Mouse (Mus musculus) mouse trophoblast stem cell (cell line): ENCODE measurements around the gene Olfr1532-ps1.
"Not testable (repeated sequence)": the region's sequence is repeated elsewhere in the genome, so short reads cannot be mapped to it uniquely, and the experiment has no call there.

ENCODE experiments used
- in situ Hi-C, 2 experiments: fragments of 300-500 bp; cut with MseI, MboI; formaldehyde crosslinking; loops; 2 replicates in 1 of 2; 3 replicates in 1 of 2; pipeline ENCODE4 v1.15.1; 2025

The Olfr1532-ps1 gene

DNA sequence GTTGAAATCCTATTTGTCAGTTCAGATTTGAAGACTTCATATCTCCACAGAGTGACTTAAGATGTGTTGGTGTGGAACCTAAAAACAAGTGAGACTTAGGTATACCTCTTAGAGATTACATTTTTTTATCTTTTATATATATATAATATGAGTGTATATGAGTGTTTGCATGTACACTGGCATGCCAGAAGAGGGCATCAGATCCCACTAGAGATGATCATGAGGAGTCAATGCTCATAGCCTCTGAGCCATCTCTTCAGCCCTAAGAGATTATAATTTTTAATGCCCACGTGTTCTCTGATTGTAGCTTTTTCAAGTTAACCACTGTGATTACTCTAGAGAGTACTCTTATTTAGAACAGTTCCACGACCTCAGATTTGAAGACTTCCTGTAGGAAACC, at the start of gene Olfr1532-ps1:
Gene Olfr1532-ps1, plus strand, starts transcription at position 326 of the 400 bp plus-strand sequence.
- in situ Hi-C loops = no loop called here

DNA sequence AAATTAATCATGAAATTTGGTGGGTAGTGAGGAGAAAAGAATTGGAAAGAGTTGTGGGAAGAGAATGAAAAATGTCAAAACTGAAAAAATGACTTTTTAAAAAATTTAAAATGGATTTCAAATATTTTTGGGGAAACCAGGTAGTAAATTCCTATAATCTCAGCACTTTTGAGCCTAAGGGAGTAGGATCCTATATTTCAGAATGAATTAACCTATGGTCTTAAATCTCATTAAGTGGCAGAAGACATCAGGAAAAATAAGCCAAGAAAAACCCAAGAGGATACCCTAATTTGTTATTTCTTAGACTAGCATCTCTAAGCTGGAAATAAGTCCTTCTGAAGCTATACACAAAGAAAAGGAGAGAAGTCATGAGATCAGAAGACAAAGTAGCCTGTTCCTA, 44.9 kb upstream of the Olfr1532-ps1 start, which contains the start of gene Olfr704:
Gene Olfr704, plus strand, starts transcription at position 301 of the 400 bp plus-strand sequence.
- in situ Hi-C loops = no loop called here

DNA sequence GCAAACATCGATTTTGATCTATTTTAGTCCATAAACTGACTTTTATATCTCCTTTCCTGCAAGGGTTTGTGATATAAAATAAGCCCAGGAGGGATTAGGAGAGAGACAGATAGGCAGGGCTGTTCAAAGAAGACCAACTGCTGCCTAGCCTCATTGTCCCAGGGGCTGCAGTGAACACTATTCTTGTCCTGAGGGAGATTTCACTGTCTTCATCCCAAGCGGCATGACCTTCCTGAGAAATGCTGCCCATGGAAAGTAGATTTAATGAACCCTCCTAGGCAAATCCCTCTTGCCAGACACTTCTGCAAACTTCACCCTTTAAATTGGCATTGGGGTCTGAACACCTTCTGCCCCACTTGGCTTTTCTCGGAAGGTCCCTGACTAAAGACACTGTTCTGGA, 31.0 kb upstream of the Olfr1532-ps1 start, which contains the start of gene Olfr705:
Gene Olfr705, minus strand, starts transcription at position 101 of the 400 bp plus-strand sequence.
- in situ Hi-C loops = no loop called here

DNA sequence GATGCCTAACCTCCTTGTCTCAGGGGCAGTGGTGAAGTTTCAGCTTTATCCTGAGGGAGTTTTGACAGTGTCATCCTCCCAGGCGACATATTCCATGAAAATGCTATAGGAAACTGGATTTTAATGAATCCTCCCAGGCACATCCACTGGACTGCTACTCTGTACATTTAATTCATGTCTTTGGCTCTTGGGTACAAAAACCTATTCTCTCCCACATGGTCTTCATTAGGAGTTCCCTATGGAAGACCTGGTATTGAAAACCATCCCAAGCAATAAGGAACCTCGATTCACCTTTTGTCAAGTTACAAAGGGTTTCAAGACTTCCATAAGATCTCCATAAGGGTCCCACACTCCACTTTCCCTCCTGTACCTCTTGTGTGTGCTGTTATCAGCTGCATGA, 19.7 kb upstream of the Olfr1532-ps1 start, which contains the start of gene Olfr706:
Gene Olfr706, minus strand, starts transcription at position 101 of the 400 bp plus-strand sequence.
- in situ Hi-C loops = no loop called here

DNA sequence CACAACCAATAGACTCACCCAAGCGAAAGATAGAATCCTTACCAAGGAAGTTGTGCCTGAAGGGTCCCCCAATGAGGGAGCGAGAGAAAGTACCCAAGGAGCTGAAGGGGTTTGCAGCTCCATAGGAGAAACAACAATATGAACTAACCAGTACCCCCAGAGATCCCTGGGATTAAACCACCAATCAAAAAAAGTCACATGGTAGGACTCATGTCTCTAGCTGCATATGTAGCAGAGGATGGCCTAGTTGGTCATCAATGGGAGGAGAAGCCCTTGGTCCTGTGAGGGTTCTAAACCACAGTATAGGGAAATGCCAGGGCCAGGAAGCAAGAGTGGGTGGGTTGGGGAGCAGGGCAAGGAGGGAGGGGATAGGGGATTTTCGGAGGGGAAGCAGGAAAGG, 6.7 kb upstream of the Olfr1532-ps1 start, which contains the start of gene Olfr707:
Gene Olfr707, minus strand, starts transcription at position 101 of the 400 bp plus-strand sequence.
- in situ Hi-C loops = not testable (repeated sequence)

DNA sequence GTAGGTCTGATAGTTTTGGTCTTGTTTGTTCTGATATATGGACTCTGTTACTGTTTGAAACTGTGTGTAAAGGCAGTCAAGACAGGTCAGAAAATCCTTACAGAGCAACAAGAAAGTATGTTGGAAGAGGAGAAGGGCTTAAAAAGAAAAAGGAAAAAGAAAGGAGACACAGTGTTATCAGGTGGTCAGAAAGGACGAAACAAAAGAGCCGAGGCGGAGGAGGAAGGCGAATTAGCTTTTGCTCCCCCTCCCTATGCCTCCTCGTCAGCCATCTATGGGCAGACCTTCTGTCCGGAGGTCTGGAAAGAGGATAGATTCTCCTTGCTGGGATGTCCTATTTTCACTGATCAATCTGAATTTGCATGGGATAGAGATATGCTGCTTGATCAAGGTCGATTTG, 13.2 kb downstream of the Olfr1532-ps1 start:
- in situ Hi-C loops = not testable (repeated sequence)

DNA sequence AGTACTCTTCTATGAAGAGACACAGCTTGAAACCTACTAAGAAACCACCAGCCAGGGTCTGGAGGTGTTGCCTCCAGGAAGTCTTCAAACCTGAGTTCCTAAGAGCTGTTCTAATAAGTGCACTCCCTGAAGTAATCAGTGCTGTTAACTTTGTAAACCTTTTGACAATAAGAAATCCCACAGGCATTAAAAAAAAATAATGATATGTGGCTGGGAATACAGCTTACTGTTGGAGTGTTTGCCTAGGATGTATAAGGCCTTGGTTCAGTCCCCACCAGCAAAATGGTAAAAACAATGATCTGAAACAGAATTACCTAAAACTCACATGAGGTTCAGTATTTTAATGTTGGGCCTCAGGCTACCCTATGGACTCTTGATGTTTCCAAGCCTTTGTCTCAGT, 24.3 kb downstream of the Olfr1532-ps1 start, which contains the start of gene Olfr709-ps1:
Gene Olfr709-ps1, minus strand, starts transcription at position 101 of the 400 bp plus-strand sequence.
- in situ Hi-C loops = no loop called here

DNA sequence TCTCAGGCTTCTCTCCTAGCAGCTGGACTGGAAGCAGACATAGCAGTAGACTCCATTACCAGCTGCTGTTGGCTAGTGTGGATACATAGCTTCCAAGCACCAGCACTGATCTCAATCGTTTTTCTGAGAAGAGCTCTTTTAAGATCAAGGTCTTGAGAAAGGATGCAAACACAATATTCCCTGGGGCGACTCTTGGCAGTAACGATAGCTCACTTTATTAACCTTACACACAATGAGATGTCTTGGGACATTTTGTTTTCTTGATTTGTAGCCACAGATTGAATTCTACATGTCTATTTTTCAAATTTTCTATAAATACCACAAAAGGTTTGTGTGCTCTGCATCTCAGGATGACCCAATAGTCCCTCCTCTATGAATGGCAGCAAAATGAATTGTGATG, 40.4 kb downstream of the Olfr1532-ps1 start, which contains the start of gene Olfr710:
Gene Olfr710, minus strand, starts transcription at position 101 of the 400 bp plus-strand sequence.
- in situ Hi-C loops = no loop called here

DNA sequence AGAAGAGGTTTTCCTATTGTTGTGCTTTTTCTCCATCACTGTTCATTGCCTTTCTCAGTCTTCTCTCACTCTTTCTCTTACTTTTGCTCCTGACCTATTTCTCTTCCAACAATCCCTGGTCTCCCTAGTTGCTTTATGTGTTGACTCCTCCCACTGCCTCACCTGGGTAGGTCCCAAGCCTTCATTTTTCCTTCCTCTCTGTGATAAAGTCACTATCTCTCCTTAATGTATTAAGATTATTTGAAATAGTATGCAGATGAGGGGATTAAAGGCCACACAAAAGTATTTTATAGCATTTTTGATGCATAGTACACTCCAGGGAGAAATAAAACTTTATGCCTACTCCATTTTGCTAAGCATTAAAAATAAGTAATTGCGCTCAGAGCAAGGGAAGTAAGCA, 56.0 kb downstream of the Olfr1532-ps1 start, which contains the start of gene Olfr6:
Gene Olfr6, minus strand, starts transcription at position 101 of the 400 bp plus-strand sequence.
- in situ Hi-C loops = no loop called here
